Mouse (Mus musculus) erythroblast, embryonic 14.5 days (primary cell): Measurements from ENCODE around the gene Esd.

Experiments
- GATA1 ChIP-seq: IDR thresholded peaks from 2 replicates; pipeline ENCODE4 v1.6.1; 2012; ENCODE audit warnings: low read length, inconsistent platforms, mixed read lengths
- TAL1 ChIP-seq: IDR thresholded peaks from 3 replicates; pipeline ENCODE4 v1.6.1; 2012; ENCODE audit warnings: low read length, inconsistent platforms, mixed read lengths

- no peak for TF ChIP-seq GATA1
- no peak for TF ChIP-seq TAL1
Measured at GRCm38 (mm10) chr14:74736850-74737249, 4.8 kb downstream of the Esd start.
